Mouse (Mus musculus): ENCODE measurements around the gene Tpp1. TPM values are rescaled to one million over a fixed set of nuclear protein-coding genes. Genes with fewer than 3 reads are reported as not detected.

The Tpp1 gene
- polyA plus RNA-seq, 1 experiment from 2014 or later = 79.6 TPM

Other genes with a start within 250 kb of the Tpp1 start
- 51.8 and 54.6 TPM in 2 replicates for gene Smpd1, start 197.9 kb downstream of the Tpp1 start, polyA plus RNA-seq (2014; fragmentation: Nextera tagmentation; extraction: Ambion mirVana)
- gene Apbb1, start 170.6 kb downstream of the Tpp1 start, polyA plus RNA-seq (2014; fragmentation: Nextera tagmentation; extraction: Ambion mirVana) = 45.6 and 48.2 TPM in 2 replicates
- 0.38 and 0.40 TPM in 2 replicates for gene Hpx, start 152.1 kb downstream of the Tpp1 start, polyA plus RNA-seq (2014; fragmentation: Nextera tagmentation; extraction: Ambion mirVana)
- 31.2 and 32.8 TPM in 2 replicates for gene Trim3, start 118.7 kb downstream of the Tpp1 start, polyA plus RNA-seq (2014; fragmentation: Nextera tagmentation; extraction: Ambion mirVana)
- 183 and 216 TPM in 2 replicates for gene Timm10b, start 112.2 kb downstream of the Tpp1 start, polyA plus RNA-seq (2014; fragmentation: Nextera tagmentation; extraction: Ambion mirVana)
- 100 and 103 TPM in 2 replicates for gene Arfip2, start 111.8 kb downstream of the Tpp1 start, polyA plus RNA-seq (2014; fragmentation: Nextera tagmentation; extraction: Ambion mirVana)
- 38.5 and 40.0 TPM in 2 replicates for gene Gm45799, start 111.7 kb downstream of the Tpp1 start, polyA plus RNA-seq (2014; fragmentation: Nextera tagmentation; extraction: Ambion mirVana)
- gene Dnhd1, start 101.4 kb downstream of the Tpp1 start, polyA plus RNA-seq (2014; fragmentation: Nextera tagmentation; extraction: Ambion mirVana) = 0.45 and 2.3 TPM in 2 replicates
- gene Ilk, start 15.6 kb downstream of the Tpp1 start, polyA plus RNA-seq (2014; fragmentation: Nextera tagmentation; extraction: Ambion mirVana) = 418 and 440 TPM in 2 replicates
- 30.9 and 31.2 TPM in 2 replicates for gene Rrp8, start 14.8 kb downstream of the Tpp1 start, polyA plus RNA-seq (2014; fragmentation: Nextera tagmentation; extraction: Ambion mirVana)
- gene Taf10, start 7.9 kb downstream of the Tpp1 start, polyA plus RNA-seq (2014; fragmentation: Nextera tagmentation; extraction: Ambion mirVana) = 163 and 166 TPM in 2 replicates
- 21.2 and 24.1 TPM in 2 replicates for gene Dchs1, start 35.4 kb upstream of the Tpp1 start, polyA plus RNA-seq (2014; fragmentation: Nextera tagmentation; extraction: Ambion mirVana)
- gene Mrpl17, start 58.9 kb upstream of the Tpp1 start, polyA plus RNA-seq (2014; fragmentation: Nextera tagmentation; extraction: Ambion mirVana) = 333 and 347 TPM in 2 replicates
- 0.69 and 0.72 TPM in 2 replicates for gene Gm4070, start 201.7 kb upstream of the Tpp1 start, polyA plus RNA-seq (2014; fragmentation: Nextera tagmentation; extraction: Ambion mirVana)

Data from embryonic facial prominence, embryonic 14.5 days (tissue).